Mouse (Mus musculus): ENCODE measurements at regions not wholly inside any gene's neighbourhood (a gene's known extent, or its start where the extent isn't known, plus 50 kb on each side); places are given as distances from the start of the nearest gene placed in this dataset.
A peak's percentile ranks its signal among the peaks of the same experiment; 100 is the strongest.

GRCm38 (mm10) chr6:133171286-133171685 lies 66.6 kb downstream of the Smim10l1 start:
- TF ChIP-seq CTCF (IDR thresholded peaks at IDR 0.05) (peak; percentile 22), EP300 (IDR thresholded peaks at IDR 0.05) (no peak)

All from lung, postnatal 0 days (tissue).